Mouse (Mus musculus): Measurements from ENCODE around the gene Adm.
"Not testable (repeated sequence)": the region's sequence is repeated elsewhere in the genome, so short reads cannot be mapped to it uniquely, and the experiment has no call there.

The Adm gene

GRCm38 (mm10) chr7:110627486-110628272 is at the start of gene Adm:
Adm (plus strand) TSS chr7:110627661.
- in situ Hi-C loops (cut with MboI, MseI) = loop anchor here (5.0 to 10.0 kb wide), 4 partner anchors 80 to 470 kb away; no protein-coding TSS in a partner anchor

GRCm38 (mm10) chr7:110583705-110584104 is 43.8 kb upstream of the Adm start:
- in situ Hi-C loops (cut with MboI, MseI) = no loop called here

DNA sequence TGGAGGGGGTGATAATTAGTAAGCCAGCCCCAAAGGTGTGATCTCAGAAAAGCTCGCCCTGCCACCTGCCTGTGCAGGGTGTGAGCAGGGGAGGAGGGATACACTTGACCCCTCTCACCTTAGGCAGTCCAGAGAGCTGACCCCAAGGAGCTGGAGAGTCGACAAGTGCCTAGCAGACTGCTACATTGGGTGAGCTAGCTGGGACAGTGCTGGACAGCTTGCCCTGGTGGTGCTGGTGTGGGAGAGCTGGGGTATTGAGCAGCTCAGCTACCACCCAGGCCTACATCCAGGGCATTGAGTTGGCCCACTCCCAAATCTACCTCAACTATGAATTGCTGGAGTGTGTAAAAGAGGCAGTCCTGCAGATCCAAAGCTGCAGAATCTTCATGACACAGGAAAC is 43.3 kb upstream of the Adm start:
- in situ Hi-C loops (cut with MboI, MseI) = no loop called here

- in situ Hi-C loops (cut with MboI, MseI) = no loop called here
Measured at GRCm38 (mm10) chr7:110585250-110585649, 42.2 kb upstream of the Adm start.

DNA sequence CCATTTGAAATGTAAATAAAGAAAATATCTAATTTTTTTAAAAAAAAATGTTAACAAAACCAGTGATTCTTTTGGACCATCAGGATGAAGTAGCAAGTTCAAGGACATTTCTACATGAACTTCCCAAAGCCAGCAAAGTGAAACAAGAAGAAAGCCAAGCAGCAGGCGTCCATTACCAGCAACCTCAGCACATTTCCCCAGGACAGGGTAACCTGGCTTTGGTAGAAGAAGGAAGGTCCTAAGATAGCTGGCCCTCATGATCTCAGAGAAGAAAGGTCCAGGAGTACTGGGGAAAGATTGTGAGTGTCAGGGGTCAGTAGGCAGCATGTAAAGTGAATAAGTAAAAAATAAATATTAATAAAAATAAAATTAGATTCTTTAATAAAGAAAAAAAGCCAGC is 39.7 kb upstream of the Adm start:
- in situ Hi-C loops (cut with MboI, MseI) = no loop called here

DNA sequence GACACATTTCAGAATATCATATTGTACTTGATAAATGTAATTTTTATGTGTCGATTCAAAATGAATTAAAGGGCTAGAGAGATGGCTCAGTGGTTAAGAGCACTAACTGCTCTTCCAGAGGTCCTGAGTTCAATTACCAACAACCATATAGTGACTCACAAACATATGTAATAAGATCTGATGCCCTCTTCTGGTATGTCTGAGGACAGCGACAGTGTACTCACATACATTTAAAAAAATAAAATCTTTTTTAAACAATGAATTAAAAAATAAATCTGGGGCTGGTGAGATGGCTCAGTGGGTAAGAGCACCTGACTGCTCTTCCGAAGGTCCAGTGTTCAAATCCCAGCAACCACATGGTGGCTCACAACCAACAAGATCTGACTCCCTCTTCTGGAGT is 33.5 kb upstream of the Adm start:
- in situ Hi-C loops (cut with MboI, MseI) = not testable (repeated sequence)

- in situ Hi-C loops (cut with MboI, MseI) = no loop called here
Measured at GRCm38 (mm10) chr7:110597141-110597540, 30.3 kb upstream of the Adm start.

- in situ Hi-C loops (cut with MboI, MseI) = loop anchor here in 1 of 2 experiments (25.0 kb wide), 1 partner anchor 643 kb away; the partner anchor contains the start of gene Dennd5a
Measured at GRCm38 (mm10) chr7:110605476-110605875, 22.0 kb upstream of the Adm start.

DNA sequence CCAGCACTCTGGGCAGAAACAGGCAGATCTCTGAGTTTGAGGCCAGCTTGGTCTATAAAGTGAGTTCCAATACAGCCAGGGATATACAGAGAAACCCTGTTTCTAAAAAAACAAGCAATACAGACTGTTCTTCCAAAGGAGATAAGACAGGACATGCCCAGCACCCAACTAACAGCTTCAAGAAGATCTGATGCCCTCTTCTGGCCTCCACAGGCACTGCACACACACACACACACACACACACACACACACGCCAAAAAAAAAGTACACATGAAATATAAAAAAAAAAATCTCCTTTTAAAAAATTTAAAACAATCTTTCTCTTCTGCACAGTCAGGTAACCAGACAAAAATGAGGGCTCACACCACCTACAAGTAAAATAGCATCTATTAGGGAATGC is 20.6 kb upstream of the Adm start:
- in situ Hi-C loops (cut with MboI, MseI) = loop anchor here in 1 of 2 experiments (25.0 kb wide), 1 partner anchor 645 kb away; the partner anchor contains the start of gene Dennd5a

DNA sequence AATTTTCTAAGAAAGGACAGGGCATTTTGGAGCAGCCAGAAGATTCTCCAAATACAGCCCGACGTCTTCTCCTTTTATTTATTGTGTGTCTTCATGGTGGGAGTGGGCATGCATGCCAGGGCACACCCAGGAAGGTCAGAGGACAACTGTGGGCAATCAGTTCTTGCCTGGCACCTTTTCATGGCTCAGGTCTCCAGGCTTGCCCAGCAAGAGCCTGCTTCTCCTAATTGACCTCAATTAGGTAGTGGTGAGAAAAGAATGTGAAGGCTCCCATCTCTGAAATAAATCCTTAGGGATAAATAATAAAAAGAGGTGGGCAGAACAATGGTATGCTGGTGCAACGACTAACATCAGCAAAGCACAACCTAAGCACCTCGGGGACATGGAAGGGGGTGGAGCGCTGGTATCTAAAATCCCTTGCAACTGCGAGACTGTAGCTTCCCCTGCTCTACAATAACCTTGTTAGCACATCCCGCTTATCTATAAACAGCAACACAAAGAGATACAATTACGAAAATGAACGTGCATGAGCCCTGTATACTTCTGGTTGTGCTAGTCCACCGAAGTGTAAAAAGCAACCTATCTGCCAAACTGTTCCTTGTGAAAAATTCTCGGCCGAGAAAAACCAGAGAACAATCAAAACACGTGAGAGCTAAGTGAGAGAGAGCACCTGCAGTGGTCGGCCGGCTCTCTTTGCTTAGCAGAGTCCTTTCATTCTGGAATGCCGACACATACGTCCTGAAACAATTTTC is 13.9 kb upstream of the Adm start:
- in situ Hi-C loops (cut with MboI, MseI) = loop anchor here (10.0 to 25.0 kb wide), 2 partner anchors 651 to 1399 kb away; partner anchors contain the start of gene Dennd5a (in 1 of the 2)

DNA sequence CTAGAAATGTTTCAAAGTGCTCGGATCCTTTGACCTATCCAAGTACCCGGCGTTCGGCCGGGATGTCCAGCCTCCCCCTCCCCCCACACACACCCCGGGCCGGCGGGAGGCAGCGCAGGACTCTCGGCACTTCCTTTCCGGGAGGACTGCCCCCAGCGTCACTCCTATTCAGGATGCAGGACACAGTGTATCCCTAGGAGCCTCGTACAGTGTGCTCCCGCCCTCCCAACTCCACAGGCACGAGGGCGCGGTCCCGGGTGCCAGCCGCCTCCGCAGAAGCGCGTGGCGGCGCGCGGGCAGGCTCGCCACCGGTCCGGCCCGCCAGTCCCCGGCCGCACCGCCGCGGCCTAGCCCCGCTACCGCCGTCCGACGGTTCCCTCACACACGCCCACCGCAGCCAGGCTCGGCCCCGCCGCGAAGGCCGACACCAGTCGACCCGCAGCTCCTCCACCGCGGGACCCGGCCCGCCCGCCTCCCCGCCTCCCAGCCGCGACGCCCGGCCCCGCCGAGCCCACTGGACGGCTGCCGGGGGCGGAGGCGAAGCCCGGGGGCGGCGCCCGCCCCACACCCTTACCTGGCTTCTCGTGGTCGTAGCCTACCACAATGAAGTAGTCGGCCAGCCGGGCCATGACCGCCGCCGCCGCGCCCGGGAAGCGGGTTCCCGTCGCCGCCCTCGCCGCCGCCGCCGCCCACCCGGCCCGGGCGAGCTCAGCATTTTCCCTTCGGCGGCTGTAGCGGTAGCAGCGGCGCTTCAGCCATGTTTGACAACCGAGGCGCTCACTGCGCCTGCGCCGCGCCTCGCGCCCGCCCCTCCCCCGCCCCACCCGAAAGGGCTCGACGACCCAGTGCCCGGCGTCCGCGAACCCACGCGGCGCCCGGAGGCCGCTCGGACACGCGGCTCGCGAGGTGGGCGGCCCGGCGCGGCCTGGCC is 13.1 kb upstream of the Adm start, which contains the start of gene Sbf2:
Sbf2 (minus strand) TSS at position 790 of the 931 bp plus-strand sequence.
- in situ Hi-C loops (cut with MboI, MseI) = loop anchor here (10.0 to 25.0 kb wide), 2 partner anchors 652 to 1400 kb away; partner anchors contain the start of gene Dennd5a (in 1 of the 2)

- in situ Hi-C loops (cut with MboI, MseI) = loop anchor here (10.0 to 25.0 kb wide), 2 partner anchors 653 to 1400 kb away; partner anchors contain the start of gene Dennd5a (in 1 of the 2)
Measured at GRCm38 (mm10) chr7:110615151-110615631, 12.3 kb upstream of the Adm start.

DNA sequence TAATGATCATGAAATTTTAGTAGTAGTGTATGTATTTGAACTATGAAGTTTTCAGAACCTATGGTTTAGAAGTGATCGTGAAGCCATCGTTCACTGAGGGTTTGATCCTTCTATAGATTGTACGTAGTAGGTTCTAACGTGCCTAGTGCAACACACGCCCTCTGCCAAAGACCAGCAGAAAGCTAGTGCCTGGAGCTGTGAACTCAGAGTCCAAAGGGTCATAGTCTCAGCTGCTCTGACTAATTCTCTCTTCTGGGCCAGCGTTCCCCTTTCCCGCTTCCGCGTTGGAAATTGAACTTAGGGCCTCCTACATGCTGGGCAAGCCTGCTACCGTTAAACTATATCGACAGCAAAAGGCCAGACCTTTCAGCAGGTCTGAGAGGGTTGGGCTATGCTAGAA is 11.7 kb upstream of the Adm start:
- in situ Hi-C loops (cut with MboI, MseI) = loop anchor here (10.0 to 25.0 kb wide), 2 partner anchors 653 to 1401 kb away; partner anchors contain the start of gene Dennd5a (in 1 of the 2)

DNA sequence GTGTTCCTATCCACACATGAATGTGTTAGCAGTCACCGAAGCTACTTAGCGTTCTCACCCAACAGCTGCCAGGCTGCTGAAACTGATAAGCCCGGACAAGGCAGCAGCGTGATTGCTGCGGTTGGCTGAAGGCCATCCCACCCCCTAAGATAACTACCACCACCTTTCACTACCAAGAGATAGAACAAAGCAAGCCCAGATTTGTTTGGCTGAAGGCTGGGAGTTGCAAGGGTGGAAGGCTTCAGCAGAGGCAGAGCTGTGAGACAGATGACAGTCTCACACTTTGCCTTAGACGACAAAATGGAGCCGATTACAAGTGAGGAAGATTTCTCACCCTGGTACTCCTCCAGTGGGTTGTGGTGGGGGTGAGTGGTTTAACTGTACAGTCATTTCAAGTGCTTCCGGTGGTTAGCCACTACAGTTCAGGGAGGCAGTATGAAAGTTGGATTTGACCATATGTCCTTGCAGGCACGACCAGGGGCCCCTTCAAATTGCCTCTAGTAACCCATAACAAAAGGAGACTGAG is 8.3 kb upstream of the Adm start:
- in situ Hi-C loops (cut with MboI, MseI) = loop anchor here (10.0 to 25.0 kb wide), 2 partner anchors 657 to 1404 kb away; partner anchors contain the start of gene Dennd5a (in 1 of the 2)

DNA sequence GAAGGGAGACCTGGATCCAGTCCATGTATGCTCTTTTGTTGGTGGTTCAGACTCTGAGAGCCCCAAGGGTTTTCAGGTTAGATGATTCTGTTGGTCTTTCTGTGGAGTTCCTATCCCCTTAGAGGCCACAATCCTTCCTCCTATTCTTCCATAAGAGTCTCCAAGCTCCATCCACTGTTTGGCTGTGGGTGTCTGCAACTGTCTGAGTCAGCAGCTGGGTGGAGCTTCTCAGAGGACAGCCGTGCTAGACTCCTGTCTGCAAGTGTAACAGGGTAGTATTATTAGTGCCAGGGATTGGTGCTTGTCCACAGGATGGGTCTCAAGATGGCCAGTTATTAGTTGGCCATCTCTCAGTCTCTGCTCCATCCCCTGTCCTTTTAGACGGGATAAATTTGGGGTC is 3.4 kb upstream of the Adm start:
- in situ Hi-C loops (cut with MboI, MseI) = loop anchor here in 1 of 2 experiments (10.0 to 25.0 kb wide), 2 partner anchors 459 to 662 kb away; partner anchors contain the start of gene Dennd5a

DNA sequence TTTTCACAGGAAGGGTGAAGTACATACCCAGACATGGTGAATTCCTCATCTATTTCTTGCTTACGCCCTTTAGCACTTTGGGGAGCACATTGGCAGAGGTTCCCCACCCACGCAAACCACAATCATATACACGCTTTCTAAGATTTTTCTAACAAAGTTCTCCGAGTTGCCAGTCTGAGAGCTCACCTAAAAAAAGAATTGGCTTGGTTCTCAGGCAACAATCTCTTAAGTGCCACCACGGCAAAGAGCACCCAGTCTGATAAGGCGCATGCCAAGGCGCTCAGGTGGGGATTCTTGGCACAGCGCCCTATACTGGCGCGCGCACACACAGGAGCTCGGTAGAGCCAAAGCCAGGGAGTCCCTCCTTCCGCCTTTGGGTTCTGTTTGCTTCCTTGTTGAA is 2.5 kb upstream of the Adm start:
- in situ Hi-C loops (cut with MboI, MseI) = loop anchor here (5.0 to 25.0 kb wide), 5 partner anchors 78 to 663 kb away; partner anchors contain the start of gene Dennd5a (in 1 of the 2)

DNA sequence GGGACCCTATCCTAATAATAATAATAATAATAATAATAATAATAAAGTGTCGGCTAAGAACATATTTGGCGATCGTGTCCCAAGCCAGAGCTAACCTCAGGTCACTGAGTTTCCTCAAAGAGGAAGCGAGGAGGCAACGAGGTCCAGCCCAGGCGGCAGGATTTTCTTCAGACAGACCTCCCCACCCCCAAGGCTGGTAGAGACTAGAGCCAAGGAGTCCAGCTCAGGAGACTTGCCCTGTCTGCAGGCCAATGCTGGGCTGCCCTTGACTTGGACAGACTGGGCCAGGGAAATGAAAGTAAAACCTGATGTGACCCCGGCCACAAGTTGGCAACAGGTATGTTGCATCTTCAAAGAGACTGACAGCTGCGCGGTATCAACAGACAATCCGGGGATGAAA is 2.0 kb upstream of the Adm start:
- in situ Hi-C loops (cut with MboI, MseI) = loop anchor here (5.0 to 10.0 kb wide), 4 partner anchors 78 to 468 kb away; no protein-coding TSS in a partner anchor

- in situ Hi-C loops (cut with MboI, MseI) = loop anchor here (5.0 to 10.0 kb wide), 4 partner anchors 79 to 469 kb away; no protein-coding TSS in a partner anchor
Measured at GRCm38 (mm10) chr7:110626186-110627098, 1.0 kb upstream of the Adm start.

GRCm38 (mm10) chr7:110627099-110627482 is 370 bp upstream of the Adm start:
- in situ Hi-C loops (cut with MboI, MseI) = loop anchor here (5.0 to 10.0 kb wide), 4 partner anchors 80 to 470 kb away; no protein-coding TSS in a partner anchor
